Mouse (Mus musculus): ENCODE results near the gene Eps8. TPM values are rescaled to one million over a fixed set of nuclear protein-coding genes. Genes with fewer than 3 reads are reported as not detected.

The Eps8 gene
- polyA plus RNA-seq, 1 experiment from 2014 or later, result 4.8 TPM

DNA sequence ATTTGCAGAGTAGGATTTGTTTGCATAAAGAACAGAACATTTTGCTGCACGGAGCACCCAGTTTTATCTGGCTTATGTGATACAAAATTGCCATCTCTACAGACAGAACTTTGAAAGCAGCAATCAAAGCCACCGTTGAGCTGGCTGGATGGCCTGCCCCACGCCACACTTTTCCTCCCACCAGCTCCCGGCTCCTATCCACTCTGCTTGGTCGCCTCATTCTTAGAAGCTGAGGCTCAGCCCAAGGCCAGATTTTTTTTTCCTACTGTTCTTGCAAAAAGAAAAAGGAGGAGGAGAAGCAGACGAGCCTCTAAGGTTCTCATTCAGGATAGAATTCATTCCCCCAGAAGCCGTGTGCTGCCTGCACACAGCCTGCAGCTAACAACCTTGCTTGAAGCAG is 80.8 kb downstream of the Eps8 start:
- no peak overlapping the region for H3K4me2 ChIP-seq (ENCODE audit: low read depth, low read length)
- no peaks in the 10 kb centered on the region for H3K36me3 ChIP-seq (replicated peaks; ENCODE audit: insufficient read depth, low read length)
- H3K27ac ChIP-seq (ENCODE audit: low read depth), result no peak overlapping the region
- DNase-seq (no peak), ATAC-seq (no peak)
- no peak overlapping the region for H3K4me3 ChIP-seq (ENCODE audit: low read depth, low read length)
- 72% methylated on average over 7 of the region's 7 CpGs for WGBS (ENCODE audit: insufficient replicate concordance)
- H3K4me1 ChIP-seq (ENCODE audit: insufficient read depth), result 0 out of 2 replicates have a peak, but pooled peaks cover 5% of the 10 kb centered on the region
- no peak overlapping the region for H3K9ac ChIP-seq (replicated peaks)
- TF ChIP-seq CTCF (IDR thresholded peaks at IDR 0.05; ENCODE audit: low read depth) (no peak), EP300 (IDR thresholded peaks at IDR 0.05; ENCODE audit: low read depth) (no peak)
- H3K9me3 ChIP-seq (ENCODE audit: low read length), result no peaks in the 10 kb centered on the region
- H3K27me3 ChIP-seq (ENCODE audit: insufficient read depth, low read length), result no peaks in the 10 kb centered on the region

DNA sequence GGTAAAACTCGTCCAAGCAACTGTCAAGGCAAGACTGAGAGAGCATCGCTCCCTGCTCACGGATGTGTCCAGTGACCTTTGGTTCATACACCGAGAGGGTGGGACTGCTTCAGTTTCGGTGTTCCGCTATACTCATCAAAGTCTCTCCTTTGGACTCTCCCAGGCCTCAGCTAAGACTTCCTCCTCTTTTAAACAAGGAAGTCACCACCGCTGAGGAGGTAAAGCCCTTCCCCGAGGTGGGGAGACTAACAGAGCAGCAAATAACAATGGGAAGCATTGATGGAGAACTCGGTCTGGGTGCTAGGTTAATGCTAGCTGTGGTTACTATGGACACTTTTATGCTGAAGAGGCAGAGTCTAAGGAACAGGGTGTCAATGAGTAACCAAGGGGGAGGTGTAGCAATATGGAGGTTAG is 84.0 kb downstream of the Eps8 start:
- DNase-seq (no peak), ATAC-seq (0 out of 2 replicates have a peak, but pooled peaks have one; percentile 33)
- TF ChIP-seq CTCF (IDR thresholded peaks at IDR 0.05; ENCODE audit: low read depth), result no peak
- no peak for TF ChIP-seq EP300 (IDR thresholded peaks at IDR 0.05; ENCODE audit: low read depth)
- Histone ChIP-seq H3K4me3 (ENCODE audit: low read depth, low read length) (no peak overlapping the region), H3K4me2 (ENCODE audit: low read depth, low read length) (no peak overlapping the region), H3K9me3 (ENCODE audit: low read length) (no peaks in the 10 kb centered on the region), H3K27me3 (ENCODE audit: insufficient read depth, low read length) (no peaks in the 10 kb centered on the region), H3K4me1 (ENCODE audit: insufficient read depth) (no peaks in the 10 kb centered on the region), H3K36me3 (replicated peaks; ENCODE audit: insufficient read depth, low read length) (no peaks in the 10 kb centered on the region), H3K27ac (ENCODE audit: low read depth) (no peak overlapping the region), H3K9ac (replicated peaks) (no peak overlapping the region)
- WGBS (ENCODE audit: insufficient replicate concordance), result 55% methylated on average over 9 of the region's 9 CpGs

GRCm38 (mm10) chr6:137570019-137570418 is 84.7 kb downstream of the Eps8 start:
- TF ChIP-seq EP300 (IDR thresholded peaks at IDR 0.05; ENCODE audit: low read depth), result no peak
- no peak for TF ChIP-seq CTCF (IDR thresholded peaks at IDR 0.05; ENCODE audit: low read depth)
- WGBS (ENCODE audit: insufficient replicate concordance), result 80% methylated on average over 5 of the region's 5 CpGs
- no peak for DNase-seq

GRCm38 (mm10) chr6:137569071-137569470 is 85.6 kb downstream of the Eps8 start:
- H3K9me3 ChIP-seq (ENCODE audit: low read length), result no peaks in the 10 kb centered on the region
- no peaks in the 10 kb centered on the region for H3K36me3 ChIP-seq (replicated peaks; ENCODE audit: insufficient read depth, low read length)
- no peak overlapping the region for H3K4me2 ChIP-seq (ENCODE audit: low read depth, low read length)
- no peaks in the 10 kb centered on the region for H3K4me1 ChIP-seq (ENCODE audit: insufficient read depth)
- no peak overlapping the region for H3K4me3 ChIP-seq (ENCODE audit: low read depth, low read length)
- H3K27ac ChIP-seq (ENCODE audit: low read depth), result no peak overlapping the region
- H3K9ac ChIP-seq (replicated peaks), result no peak overlapping the region
- H3K27me3 ChIP-seq (ENCODE audit: insufficient read depth, low read length), result no peaks in the 10 kb centered on the region
- DNase-seq, result no peak
- no peak for ATAC-seq
- no peak for TF ChIP-seq CTCF (IDR thresholded peaks at IDR 0.05; ENCODE audit: low read depth)
- TF ChIP-seq EP300 (IDR thresholded peaks at IDR 0.05; ENCODE audit: low read depth), result no peak
- WGBS (ENCODE audit: insufficient replicate concordance), result 80% methylated on average over 6 of the region's 6 CpGs

More at GRCm38 (mm10) chr6:137570019-137570418, 84.7 kb downstream of the Eps8 start:
- ATAC-seq, result no peak
- Histone ChIP-seq H3K9ac (replicated peaks) (no peak overlapping the region), H3K4me2 (ENCODE audit: low read depth, low read length) (no peak overlapping the region), H3K4me3 (ENCODE audit: low read depth, low read length) (no peak overlapping the region), H3K27ac (ENCODE audit: low read depth) (no peak overlapping the region), H3K4me1 (ENCODE audit: insufficient read depth) (no peaks in the 10 kb centered on the region), H3K36me3 (replicated peaks; ENCODE audit: insufficient read depth, low read length) (no peaks in the 10 kb centered on the region), H3K27me3 (ENCODE audit: insufficient read depth, low read length) (no peaks in the 10 kb centered on the region), H3K9me3 (ENCODE audit: low read length) (no peaks in the 10 kb centered on the region)

DNA sequence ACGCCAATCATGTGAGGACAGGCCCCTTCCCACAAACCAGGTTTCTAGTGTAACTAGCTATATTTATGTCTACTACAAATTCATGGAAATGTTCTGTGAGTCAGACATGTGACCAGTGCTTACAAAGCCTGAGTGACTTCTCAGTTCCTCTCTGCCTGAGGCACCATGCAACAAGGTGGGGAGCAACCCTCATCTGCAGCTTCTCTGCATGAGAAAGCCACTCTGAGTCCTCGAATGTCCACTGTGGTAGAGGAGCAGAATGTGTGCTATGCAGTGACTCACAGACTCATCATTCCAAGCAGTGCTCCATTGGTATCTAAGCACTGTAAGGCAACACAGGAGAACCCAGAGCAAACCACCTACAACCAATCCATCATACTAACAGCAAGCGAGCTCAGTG is 88.8 kb downstream of the Eps8 start:
- 69% methylated on average over 3 of the region's 3 CpGs for WGBS (ENCODE audit: insufficient replicate concordance)
- H3K4me3 ChIP-seq (ENCODE audit: low read depth, low read length), result no peak overlapping the region
- H3K36me3 ChIP-seq (replicated peaks; ENCODE audit: insufficient read depth, low read length), result no peaks in the 10 kb centered on the region
- H3K27me3 ChIP-seq (ENCODE audit: insufficient read depth, low read length), result no peaks in the 10 kb centered on the region
- no peak for TF ChIP-seq EP300 (IDR thresholded peaks at IDR 0.05; ENCODE audit: low read depth)
- no peak for TF ChIP-seq CTCF (IDR thresholded peaks at IDR 0.05; ENCODE audit: low read depth)
- ATAC-seq (no peak), DNase-seq (no peak)
- H3K4me2 ChIP-seq (ENCODE audit: low read depth, low read length), result no peak overlapping the region
- no peaks in the 10 kb centered on the region for H3K9me3 ChIP-seq (ENCODE audit: low read length)
- H3K27ac ChIP-seq (ENCODE audit: low read depth), result no peak overlapping the region
- H3K4me1 ChIP-seq (ENCODE audit: insufficient read depth), result no peaks in the 10 kb centered on the region
- H3K9ac ChIP-seq (replicated peaks), result no peak overlapping the region

GRCm38 (mm10) chr6:137565454-137565853 is 89.2 kb downstream of the Eps8 start:
- H3K27me3 ChIP-seq (ENCODE audit: insufficient read depth, low read length), result no peaks in the 10 kb centered on the region
- no peak overlapping the region for H3K9ac ChIP-seq (replicated peaks)
- no peaks in the 10 kb centered on the region for H3K9me3 ChIP-seq (ENCODE audit: low read length)
- H3K4me1 ChIP-seq (ENCODE audit: insufficient read depth), result no peaks in the 10 kb centered on the region
- H3K4me3 ChIP-seq (ENCODE audit: low read depth, low read length), result no peak overlapping the region
- ATAC-seq, result no peak
- no peak overlapping the region for H3K4me2 ChIP-seq (ENCODE audit: low read depth, low read length)
- no peaks in the 10 kb centered on the region for H3K36me3 ChIP-seq (replicated peaks; ENCODE audit: insufficient read depth, low read length)
- H3K27ac ChIP-seq (ENCODE audit: low read depth), result no peak overlapping the region
- 75% methylated on average over 6 of the region's 6 CpGs for WGBS (ENCODE audit: insufficient replicate concordance)
- TF ChIP-seq CTCF (IDR thresholded peaks at IDR 0.05; ENCODE audit: low read depth), result no peak
- no peak for TF ChIP-seq EP300 (IDR thresholded peaks at IDR 0.05; ENCODE audit: low read depth)
- DNase-seq, result no peak

Data from liver, postnatal 0 days (tissue).